Mouse (Mus musculus): ENCODE data around the gene Tbx19. TPM values are rescaled to one million over a fixed set of nuclear protein-coding genes. Genes with fewer than 3 reads are reported as not detected.

The Tbx19 gene
- polyA plus RNA-seq, 1 experiment from 2014 or later = not detected

- ATAC-seq = no peak
- Histone ChIP-seq H3K27me3 (replicated peaks; ENCODE audit: control insufficient read depth, insufficient read depth, low read length) (no peaks in the 10 kb centered on the region), H3K4me3 (ENCODE audit: low read length) (no peak overlapping the region), H3K4me1 (ENCODE audit: control insufficient read depth, insufficient read depth, low read depth, low read length) (no peaks in the 10 kb centered on the region), H3K36me3 (ENCODE audit: control insufficient read depth, insufficient read depth, low read length) (no peaks in the 10 kb centered on the region), H3K9me3 (ENCODE audit: control insufficient read depth, low read length) (no peaks in the 10 kb centered on the region), H3K9ac (ENCODE audit: low read depth, low read length) (no peak overlapping the region), H3K4me2 (ENCODE audit: low read length) (no peak overlapping the region), H3K27ac (ENCODE audit: low read depth, low read length) (no peak overlapping the region)
- WGBS = 70% methylated on average over 2 of the region's 2 CpGs
Observed at GRCm38 (mm10) chr1:165133858-165134257, 26.7 kb downstream of the Tbx19 start.

GRCm38 (mm10) chr1:165133279-165133678 lies 27.3 kb downstream of the Tbx19 start:
- Histone ChIP-seq H3K9ac (ENCODE audit: low read depth, low read length) (no peak overlapping the region), H3K9me3 (ENCODE audit: control insufficient read depth, low read length) (no peaks in the 10 kb centered on the region), H3K4me3 (ENCODE audit: low read length) (no peak overlapping the region), H3K4me2 (ENCODE audit: low read length) (no peak overlapping the region), H3K4me1 (ENCODE audit: control insufficient read depth, insufficient read depth, low read depth, low read length) (no peaks in the 10 kb centered on the region), H3K27me3 (replicated peaks; ENCODE audit: control insufficient read depth, insufficient read depth, low read length) (no peaks in the 10 kb centered on the region), H3K36me3 (ENCODE audit: control insufficient read depth, insufficient read depth, low read length) (no peaks in the 10 kb centered on the region), H3K27ac (ENCODE audit: low read depth, low read length) (no peak overlapping the region)
- no peak for ATAC-seq
- WGBS = 73% methylated on average over 5 of the region's 5 CpGs

- Histone ChIP-seq H3K36me3 (ENCODE audit: control insufficient read depth, insufficient read depth, low read length) (no peaks in the 10 kb centered on the region), H3K4me1 (ENCODE audit: control insufficient read depth, insufficient read depth, low read depth, low read length) (no peaks in the 10 kb centered on the region), H3K27ac (ENCODE audit: low read depth, low read length) (no peak overlapping the region), H3K4me2 (ENCODE audit: low read length) (no peak overlapping the region), H3K27me3 (replicated peaks; ENCODE audit: control insufficient read depth, insufficient read depth, low read length) (no peaks in the 10 kb centered on the region), H3K9ac (ENCODE audit: low read depth, low read length) (no peak overlapping the region), H3K9me3 (ENCODE audit: control insufficient read depth, low read length) (no peaks in the 10 kb centered on the region), H3K4me3 (ENCODE audit: low read length) (no peak overlapping the region)
- peak; percentile 73 for ATAC-seq
- 70% methylated on average over 14 of the region's 14 CpGs for WGBS
Observed at GRCm38 (mm10) chr1:165132187-165132877, 28.2 kb downstream of the Tbx19 start.

- no peaks in the 10 kb centered on the region for H3K4me1 ChIP-seq (ENCODE audit: control insufficient read depth, insufficient read depth, low read depth, low read length)
- H3K9me3 ChIP-seq (ENCODE audit: control insufficient read depth, low read length) = no peaks in the 10 kb centered on the region
- H3K36me3 ChIP-seq (ENCODE audit: control insufficient read depth, insufficient read depth, low read length) = no peaks in the 10 kb centered on the region
- no peak overlapping the region for H3K4me2 ChIP-seq (ENCODE audit: low read length)
- no peak; the same call in 1 of the 2 replicates for ATAC-seq
- H3K9ac ChIP-seq (ENCODE audit: low read depth, low read length) = no peak overlapping the region
- WGBS = 60% methylated on average over 5 of the region's 5 CpGs
- no peak overlapping the region for H3K27ac ChIP-seq (ENCODE audit: low read depth, low read length)
- H3K4me3 ChIP-seq (ENCODE audit: low read length) = no peak overlapping the region
- H3K27me3 ChIP-seq (replicated peaks; ENCODE audit: control insufficient read depth, insufficient read depth, low read length) = no peaks in the 10 kb centered on the region
Observed at GRCm38 (mm10) chr1:165129573-165129972, 31.0 kb downstream of the Tbx19 start.

GRCm38 (mm10) chr1:165121096-165121495 lies 39.5 kb downstream of the Tbx19 start:
- 85% methylated on average over 7 of the region's 7 CpGs for WGBS
- Histone ChIP-seq H3K36me3 (ENCODE audit: control insufficient read depth, insufficient read depth, low read length) (no peaks in the 10 kb centered on the region), H3K9me3 (ENCODE audit: control insufficient read depth, low read length) (no peaks in the 10 kb centered on the region), H3K27me3 (replicated peaks; ENCODE audit: control insufficient read depth, insufficient read depth, low read length) (no peaks in the 10 kb centered on the region), H3K9ac (ENCODE audit: low read depth, low read length) (no peak overlapping the region), H3K4me2 (ENCODE audit: low read length) (no peak overlapping the region), H3K4me1 (ENCODE audit: control insufficient read depth, insufficient read depth, low read depth, low read length) (peaks cover 6% of the 10 kb centered on the region), H3K4me3 (ENCODE audit: low read length) (no peak overlapping the region), H3K27ac (ENCODE audit: low read depth, low read length) (no peak overlapping the region)
- ATAC-seq = no peak

GRCm38 (mm10) chr1:165120349-165120898 lies 40.1 kb downstream of the Tbx19 start:
- Histone ChIP-seq H3K36me3 (ENCODE audit: control insufficient read depth, insufficient read depth, low read length) (no peaks in the 10 kb centered on the region), H3K9me3 (ENCODE audit: control insufficient read depth, low read length) (no peaks in the 10 kb centered on the region), H3K4me2 (ENCODE audit: low read length) (no peak overlapping the region; the same call in none of the 2 replicates), H3K4me1 (ENCODE audit: control insufficient read depth, insufficient read depth, low read depth, low read length) (peaks cover 6% of the 10 kb centered on the region), H3K4me3 (ENCODE audit: low read length) (no peak overlapping the region), H3K9ac (ENCODE audit: low read depth, low read length) (no peak overlapping the region; the same call in 1 of the 2 replicates), H3K27me3 (replicated peaks; ENCODE audit: control insufficient read depth, insufficient read depth, low read length) (no peaks in the 10 kb centered on the region), H3K27ac (ENCODE audit: low read depth, low read length) (no peak overlapping the region)
- ATAC-seq = peak; percentile 87
- 20% methylated on average over 21 of the region's 21 CpGs for WGBS

- H3K4me2 ChIP-seq (ENCODE audit: low read length) = peak overlapping the region; percentile 39
- no peaks in the 10 kb centered on the region for H3K9me3 ChIP-seq (ENCODE audit: control insufficient read depth, low read length)
- no peak overlapping the region; the same call in 1 of the 2 replicates for H3K27ac ChIP-seq (ENCODE audit: low read depth, low read length)
- peaks cover 6% of the 10 kb centered on the region for H3K4me1 ChIP-seq (ENCODE audit: control insufficient read depth, insufficient read depth, low read depth, low read length)
- H3K36me3 ChIP-seq (ENCODE audit: control insufficient read depth, insufficient read depth, low read length) = no peaks in the 10 kb centered on the region
- H3K4me3 ChIP-seq (ENCODE audit: low read length) = no peak overlapping the region
- peak; percentile 43; the same call in 1 of the 2 replicates for ATAC-seq
- peak overlapping the region; percentile 25 for H3K9ac ChIP-seq (ENCODE audit: low read depth, low read length)
- H3K27me3 ChIP-seq (replicated peaks; ENCODE audit: control insufficient read depth, insufficient read depth, low read length) = no peaks in the 10 kb centered on the region
- WGBS = 10% methylated on average over 9 of the region's 9 CpGs
Observed at GRCm38 (mm10) chr1:165119760-165120159, 40.8 kb downstream of the Tbx19 start.

- WGBS = 64% methylated on average over 15 of the region's 15 CpGs
- no peaks in the 10 kb centered on the region for H3K27me3 ChIP-seq (replicated peaks; ENCODE audit: control insufficient read depth, insufficient read depth, low read length)
- 0 out of 2 replicates have a peak, but pooled peaks have one; percentile 10 for ATAC-seq
- H3K4me1 ChIP-seq (ENCODE audit: control insufficient read depth, insufficient read depth, low read depth, low read length) = peaks cover 6% of the 10 kb centered on the region
- H3K36me3 ChIP-seq (ENCODE audit: control insufficient read depth, insufficient read depth, low read length) = no peaks in the 10 kb centered on the region
- no peak overlapping the region for H3K9ac ChIP-seq (ENCODE audit: low read depth, low read length)
- H3K4me3 ChIP-seq (ENCODE audit: low read length) = no peak overlapping the region
- H3K9me3 ChIP-seq (ENCODE audit: control insufficient read depth, low read length) = no peaks in the 10 kb centered on the region
- H3K27ac ChIP-seq (ENCODE audit: low read depth, low read length) = no peak overlapping the region
- no peak overlapping the region; the same call in 1 of the 2 replicates for H3K4me2 ChIP-seq (ENCODE audit: low read length)
Observed at GRCm38 (mm10) chr1:165119011-165119726, 41.4 kb downstream of the Tbx19 start.

All from hindbrain, embryonic 16.5 days (tissue).